Mouse (Mus musculus): ENCODE results near the gene Nipa1.

Gene Nipa1

DNA sequence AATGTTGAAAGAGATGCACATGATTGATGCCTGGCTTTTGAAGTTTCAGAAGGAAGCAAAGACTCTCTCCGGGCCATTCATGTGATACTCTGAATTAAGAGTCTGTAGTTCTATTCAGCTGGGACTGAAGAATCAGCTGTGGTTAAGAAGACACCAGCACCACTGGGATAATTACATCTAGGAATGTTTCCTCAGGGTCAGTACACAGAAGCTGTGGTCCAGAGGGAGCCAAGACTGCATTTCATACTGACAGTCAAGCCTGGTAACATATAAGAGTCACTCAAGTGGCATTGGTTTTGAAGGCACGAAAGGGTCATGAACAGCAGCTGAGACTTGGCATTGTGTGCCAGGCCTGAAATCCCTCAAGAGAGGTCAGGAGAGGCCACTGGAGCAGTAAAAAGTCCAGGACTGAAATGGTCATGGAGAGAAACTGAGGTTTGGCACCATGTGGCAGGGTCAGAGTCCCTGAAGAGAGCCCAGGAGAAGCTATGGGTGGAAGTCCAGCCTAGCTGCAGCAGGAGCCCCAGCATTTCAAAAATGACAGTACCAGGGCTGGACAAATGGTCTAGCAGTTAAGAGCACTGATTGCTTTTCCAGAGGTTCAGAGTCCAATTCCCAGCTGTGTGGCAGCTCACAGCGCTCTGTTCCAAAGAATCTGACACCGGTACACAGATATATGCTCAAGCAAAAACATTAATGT is 9.3 kb downstream of the Nipa1 start:
- no peak for DNase-seq (ENCODE audit: low read depth, low spot score)

DNA sequence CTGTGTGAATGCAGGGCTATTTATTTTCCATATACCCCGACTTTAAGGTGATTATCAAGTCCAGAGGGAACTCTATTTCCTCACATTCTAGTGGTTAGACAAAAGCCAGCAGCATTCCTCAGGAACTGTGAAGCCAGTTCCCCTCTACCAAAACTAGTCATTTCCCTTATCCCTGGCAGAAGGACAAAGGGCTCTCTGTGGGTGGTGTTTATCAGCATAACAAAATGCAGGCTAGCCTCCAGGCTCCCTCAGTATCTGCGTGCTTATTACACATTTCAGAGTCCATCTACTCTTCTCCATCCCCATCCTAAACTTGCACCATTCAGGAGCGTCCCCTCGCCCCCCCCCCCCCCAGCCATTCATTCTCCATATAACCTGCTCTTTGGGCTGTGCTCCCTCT is 20.8 kb downstream of the Nipa1 start:
- peak; percentile 95 for DNase-seq (ENCODE audit: low read depth, low spot score)

DNA sequence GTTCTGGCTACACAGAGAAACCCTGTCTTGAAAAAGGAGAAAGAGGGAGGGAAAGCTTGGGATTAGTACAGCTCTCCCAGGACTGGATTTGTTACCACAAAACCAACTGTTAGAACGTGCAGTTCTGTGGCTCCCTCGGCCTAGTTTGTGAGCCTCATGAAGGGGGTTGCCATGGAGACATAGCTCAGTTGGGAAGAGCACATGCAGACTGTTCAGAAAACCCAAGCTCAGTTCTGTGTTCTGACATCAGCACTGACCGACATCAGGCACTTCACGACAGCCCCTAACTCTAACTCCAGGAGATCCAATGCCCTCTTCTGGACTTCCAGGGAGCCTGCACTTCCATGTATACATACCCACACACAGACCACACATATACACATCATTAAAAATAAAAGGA is 24.7 kb downstream of the Nipa1 start:
- DNase-seq (ENCODE audit: low read depth, low spot score): peak; percentile 28

DNA sequence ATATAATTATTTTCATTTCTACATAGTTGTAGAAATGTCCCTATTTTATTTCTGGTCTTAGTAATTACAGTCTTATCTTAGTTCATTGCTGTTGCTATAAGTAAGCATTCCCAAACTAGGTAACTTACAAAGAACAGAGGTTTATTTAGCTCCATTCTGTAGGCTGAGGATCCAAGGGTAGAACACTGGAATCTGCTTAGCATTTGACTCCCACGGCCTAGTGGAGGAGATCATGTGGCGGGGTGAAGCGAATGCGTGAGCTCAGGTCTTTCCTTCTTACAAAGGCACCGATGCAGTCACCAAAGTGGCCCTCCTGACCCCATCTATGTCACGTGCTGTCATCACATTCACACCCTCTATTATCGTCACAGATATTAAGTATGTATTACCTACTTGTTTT is 27.9 kb downstream of the Nipa1 start:
- DNase-seq (ENCODE audit: low read depth, low spot score): no peak

DNA sequence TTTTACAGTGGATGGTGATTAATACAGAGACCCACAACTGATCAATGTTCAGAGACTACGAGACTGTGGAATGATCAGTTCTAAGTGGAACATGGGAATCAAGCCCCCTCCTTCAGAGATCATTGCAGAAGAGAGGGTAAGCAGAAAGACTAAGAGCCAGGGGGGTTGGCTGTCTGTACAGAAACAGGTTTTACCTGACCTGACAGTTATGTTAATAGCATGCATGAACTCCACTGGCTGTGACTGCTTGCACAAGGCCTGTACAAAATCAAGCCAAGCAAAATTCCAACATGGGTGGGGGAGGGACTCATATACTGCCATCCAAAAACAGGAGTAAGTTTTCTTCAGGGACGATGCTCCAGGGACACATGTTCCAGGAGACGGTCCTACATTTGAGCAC is 28.6 kb downstream of the Nipa1 start:
- no peak for DNase-seq (ENCODE audit: low read depth, low spot score)

DNA sequence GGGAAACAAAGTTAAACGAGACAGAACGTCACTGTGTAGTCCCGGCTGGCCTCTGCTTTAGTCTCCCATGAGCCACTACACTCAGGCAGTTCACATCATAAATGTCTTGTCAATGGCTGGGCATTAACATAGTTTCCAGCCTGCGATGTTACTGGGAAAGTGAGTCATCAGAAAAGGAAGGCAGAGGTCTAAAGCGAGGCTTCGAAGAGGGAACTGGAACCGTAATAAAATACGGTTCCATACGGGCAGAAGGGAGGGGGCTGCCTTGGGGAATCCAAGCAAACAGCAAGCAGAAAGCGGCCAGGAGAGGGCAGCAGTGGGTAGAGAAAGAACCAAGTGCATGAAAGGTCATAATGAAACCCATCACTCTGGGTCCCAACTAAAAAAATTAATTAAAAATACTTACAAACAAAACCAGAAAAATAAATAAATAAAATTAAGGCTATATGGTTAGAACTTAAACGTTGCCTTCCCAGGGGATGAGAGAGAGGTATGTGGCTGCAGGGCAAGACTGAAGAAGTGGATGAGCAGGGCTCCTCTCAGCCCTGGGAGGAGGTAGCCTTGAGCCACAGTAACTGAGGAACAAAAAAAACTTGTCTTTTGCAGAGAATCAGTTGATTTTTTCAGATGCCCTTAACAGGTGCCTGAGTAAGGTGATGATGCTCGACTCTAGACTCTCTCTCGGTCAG is 33.1 kb downstream of the Nipa1 start:
- DNase-seq (ENCODE audit: low read depth, low spot score): peak; percentile 67

DNA sequence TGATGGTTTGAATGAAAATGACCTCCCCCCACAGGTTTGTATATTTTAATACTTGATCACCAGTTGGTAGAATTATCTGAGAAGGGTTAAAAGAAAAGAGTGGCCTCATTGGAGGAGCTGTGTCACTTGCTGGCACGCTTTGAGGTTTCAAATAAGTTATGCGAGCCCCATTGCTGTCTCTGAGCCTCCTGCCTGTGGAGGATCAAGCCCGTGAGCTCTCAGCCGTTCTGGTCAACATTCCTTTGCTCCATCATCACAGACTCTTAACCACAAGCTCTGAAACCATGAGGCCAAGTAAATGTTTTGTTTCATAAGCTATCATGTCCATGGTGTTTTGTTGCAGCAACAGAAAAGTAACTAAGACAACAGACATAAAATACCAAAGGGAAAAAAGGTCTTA is 35.0 kb downstream of the Nipa1 start:
- DNase-seq (ENCODE audit: low read depth, low spot score): no peak

DNA sequence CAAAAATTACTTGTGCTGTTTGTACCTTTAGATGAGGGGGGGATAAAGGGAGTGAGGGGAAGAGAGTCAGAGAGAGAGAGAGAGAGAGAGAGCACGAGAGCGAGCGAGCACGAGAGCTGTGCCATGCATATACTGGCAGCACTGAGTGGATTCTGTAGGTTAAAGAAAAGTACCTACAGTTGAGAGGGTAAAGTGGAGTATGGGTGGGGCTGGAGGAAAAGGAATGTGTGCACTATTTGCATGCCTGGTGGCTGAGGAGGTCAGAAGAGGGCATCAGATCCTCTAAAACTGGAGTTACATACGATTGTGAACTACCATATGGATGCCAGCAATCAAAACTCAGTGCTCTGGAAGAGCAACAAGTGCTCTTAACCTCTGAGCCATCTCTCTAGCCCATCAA is 36.6 kb downstream of the Nipa1 start:
- peak; percentile 33 for DNase-seq (ENCODE audit: low read depth, low spot score)

DNA sequence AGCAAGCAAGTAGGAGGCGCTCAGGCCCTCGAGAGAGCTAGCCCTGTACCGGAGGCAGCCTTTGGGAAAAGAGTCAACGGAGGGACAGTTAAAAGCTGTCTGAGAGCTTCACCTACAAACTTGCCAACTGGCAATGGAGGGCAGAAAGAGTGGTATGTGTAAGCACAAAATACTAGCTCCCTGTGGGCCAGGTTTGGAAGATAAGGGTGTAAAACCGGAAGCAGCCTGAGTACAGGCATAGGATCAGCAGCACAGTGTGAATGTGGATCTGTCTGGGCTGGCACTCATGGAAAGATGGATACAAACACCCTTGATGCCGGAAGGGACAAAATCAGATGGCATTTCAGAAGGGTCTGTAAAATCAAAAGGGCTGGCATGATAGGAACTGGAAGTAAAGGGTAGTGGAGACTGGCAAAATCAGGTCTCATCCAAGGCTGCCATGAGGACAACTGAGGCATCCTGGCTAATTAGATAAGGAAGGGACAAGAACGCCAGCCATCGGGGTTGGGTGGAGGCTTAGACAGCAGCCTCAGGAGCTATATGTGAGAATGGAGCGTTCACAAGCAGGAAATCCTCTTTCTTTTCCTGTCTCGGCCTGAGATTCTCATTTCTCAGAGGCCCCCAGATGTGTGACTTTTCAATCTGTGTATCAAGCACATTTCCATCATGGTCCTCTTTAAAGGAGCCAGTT is 37.6 kb downstream of the Nipa1 start:
- DNase-seq (ENCODE audit: low read depth, low spot score): no peak

DNA sequence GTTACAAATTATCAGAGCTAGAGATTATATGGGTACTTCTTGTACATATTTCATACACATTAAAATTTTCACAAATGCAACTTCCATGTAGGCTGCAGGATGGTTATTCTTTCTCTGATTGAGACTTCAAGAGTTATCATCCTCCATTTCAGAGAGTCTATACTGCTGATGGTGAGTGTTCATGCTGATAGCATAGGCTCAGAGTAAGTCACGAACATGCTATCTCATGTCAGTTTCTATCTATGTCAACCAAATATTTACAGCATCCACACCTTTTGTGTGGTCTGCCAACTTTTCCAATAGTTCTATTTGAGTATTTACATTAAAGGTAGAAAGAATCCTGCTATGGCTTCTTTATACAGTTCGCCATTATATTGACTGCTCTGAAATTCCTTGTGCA is 38.2 kb downstream of the Nipa1 start:
- DNase-seq (ENCODE audit: low read depth, low spot score): no peak

DNA sequence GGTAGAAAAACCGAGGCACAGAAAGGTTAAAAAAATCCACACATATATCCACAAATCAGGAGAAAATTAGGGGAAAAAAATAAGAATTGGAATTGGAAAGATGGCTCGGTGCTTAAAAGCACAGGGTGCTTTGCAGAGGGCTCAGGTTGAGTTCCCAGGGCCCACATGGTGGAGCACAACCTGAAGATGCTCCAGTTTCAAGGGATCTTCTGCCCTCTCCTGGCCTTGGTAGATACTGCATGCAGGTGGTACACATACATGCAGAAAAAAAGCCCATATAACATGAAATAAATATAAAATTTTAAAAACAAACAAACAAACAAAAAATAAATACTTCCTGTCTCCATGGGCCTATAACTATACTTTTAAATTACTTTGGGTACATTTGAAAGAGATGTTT is 45.3 kb downstream of the Nipa1 start:
- DNase-seq (ENCODE audit: low read depth, low spot score): peak; percentile 74

DNA sequence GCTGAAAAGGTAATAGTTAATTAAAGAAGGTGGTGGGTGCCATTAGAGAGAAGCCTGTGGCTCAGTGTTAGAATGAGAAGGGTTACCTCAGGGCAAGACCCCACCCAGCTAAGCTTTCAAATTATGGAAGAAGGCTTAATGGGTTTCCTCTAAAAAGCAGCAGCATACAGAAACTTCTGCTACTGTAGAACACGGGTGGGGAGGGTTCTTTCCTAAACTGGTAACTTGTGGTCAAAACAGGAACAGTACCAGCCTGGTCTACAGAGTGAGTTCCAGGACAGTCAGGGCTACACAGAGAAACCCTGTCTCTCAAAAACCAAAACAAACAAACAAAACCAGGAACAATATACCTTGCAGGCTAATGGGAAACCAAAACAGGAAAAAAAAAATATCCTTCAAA is 50.3 kb downstream of the Nipa1 start:
- no peak for DNase-seq (ENCODE audit: low read depth, low spot score)

DNA sequence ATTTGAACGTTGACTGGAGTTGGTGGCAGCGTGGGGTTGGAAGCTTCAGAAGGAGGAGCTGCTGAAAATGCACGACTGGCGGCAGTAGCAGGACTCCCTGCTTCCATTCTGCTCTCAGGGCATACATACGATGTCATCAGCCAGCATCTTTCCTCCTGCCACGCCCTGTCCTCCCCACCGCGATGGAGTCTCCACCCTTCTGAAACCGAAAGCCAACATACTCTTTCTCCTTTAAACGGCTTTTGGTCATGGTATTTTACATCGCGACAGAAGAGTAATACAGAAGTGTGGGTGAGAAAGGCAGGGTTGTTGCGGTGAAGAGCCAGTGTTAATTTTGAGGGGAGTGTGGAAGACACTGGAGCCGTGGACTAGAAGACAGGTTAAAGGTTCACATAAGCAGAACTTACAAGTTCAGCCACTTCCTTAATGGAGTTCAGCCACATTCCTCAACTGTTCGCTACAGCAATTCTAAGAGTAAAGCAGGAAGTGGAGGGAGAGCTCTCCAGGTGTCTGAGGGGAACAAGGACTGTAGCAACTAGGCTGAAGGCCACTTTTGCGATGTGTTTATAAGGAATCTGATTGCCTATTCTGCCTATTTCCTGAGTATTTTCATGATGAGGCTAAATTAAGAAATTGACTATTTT is 51.4 kb downstream of the Nipa1 start:
- peak; percentile 78 for DNase-seq (ENCODE audit: low read depth, low spot score)

DNA sequence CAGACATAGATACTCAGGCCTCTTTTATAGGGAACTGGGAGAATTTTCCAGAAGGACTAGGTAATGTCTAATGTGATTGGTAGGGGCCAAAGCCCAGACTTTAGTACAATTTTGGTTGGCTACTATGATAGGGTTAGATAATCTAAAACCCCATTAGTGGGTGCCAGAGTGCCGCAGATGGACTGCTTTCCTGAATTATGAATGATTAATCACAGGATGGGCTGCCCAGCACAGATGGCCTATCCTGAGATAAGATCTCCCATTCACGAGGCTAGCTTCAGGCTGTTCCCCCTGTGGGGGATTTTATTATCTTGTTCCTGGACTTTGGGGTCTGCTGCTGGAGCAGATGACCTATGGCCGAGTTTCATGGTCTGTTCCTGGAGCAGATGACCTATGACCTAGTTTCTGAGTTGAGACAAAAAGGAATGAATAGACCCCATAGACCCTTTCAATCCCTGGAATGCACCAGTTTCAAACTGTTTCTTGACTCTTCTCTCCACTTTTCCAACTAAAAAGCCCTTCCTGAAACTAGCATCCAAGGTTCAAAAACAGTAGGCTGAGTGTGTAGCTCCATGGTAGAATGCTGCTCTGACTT is 52.8 kb downstream of the Nipa1 start:
- no peak for DNase-seq (ENCODE audit: low read depth, low spot score)

DNA sequence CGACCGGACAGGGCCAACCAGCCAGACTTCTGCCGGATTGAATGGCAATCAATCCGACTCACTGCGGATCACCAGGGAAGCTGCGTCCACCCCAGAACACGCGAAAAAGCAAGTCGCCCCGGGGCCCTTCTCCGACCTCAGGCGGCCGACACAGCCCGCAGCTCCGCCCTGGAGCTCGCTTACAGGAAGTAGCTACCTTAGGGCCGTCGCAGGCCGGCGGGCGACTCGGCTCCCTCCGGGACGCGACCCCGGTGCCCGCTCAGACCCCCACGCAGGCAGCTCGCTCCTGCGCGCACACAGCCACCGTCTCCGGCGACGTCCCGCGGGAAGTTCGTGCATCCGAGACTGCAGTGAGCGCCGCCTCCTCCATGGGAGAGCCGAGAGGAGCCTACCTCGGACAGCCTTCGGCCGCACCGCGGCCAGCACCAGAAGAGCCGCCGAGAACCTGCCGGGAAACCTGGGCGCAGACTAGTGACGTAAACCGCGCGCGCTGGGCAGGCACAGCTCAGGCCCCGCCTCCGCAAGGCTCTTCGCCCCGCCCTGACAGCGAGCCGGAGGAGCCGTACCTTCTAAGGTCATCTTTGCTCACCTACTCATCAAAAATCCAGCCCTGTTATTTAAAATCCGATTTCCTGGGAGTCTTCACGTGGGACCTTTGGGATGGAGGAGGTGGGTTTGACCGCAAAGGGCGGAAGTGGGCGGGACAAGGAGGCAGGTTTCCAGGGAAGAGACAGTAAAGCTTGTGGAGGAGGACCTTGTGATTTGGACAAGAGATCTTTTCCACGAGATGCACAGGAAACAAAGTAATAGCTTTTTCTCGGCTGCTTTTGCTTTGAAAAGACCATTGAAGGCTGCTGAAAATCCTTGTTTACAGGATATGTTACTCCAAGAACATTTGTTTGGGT is 57.5 kb downstream of the Nipa1 start, which contains the start of gene Nipa2:
TSS of gene Nipa2 (minus strand) at position 473 of the 905 bp plus-strand sequence.
- DNase-seq (ENCODE audit: low read depth, low spot score): peak; percentile 95

DNA sequence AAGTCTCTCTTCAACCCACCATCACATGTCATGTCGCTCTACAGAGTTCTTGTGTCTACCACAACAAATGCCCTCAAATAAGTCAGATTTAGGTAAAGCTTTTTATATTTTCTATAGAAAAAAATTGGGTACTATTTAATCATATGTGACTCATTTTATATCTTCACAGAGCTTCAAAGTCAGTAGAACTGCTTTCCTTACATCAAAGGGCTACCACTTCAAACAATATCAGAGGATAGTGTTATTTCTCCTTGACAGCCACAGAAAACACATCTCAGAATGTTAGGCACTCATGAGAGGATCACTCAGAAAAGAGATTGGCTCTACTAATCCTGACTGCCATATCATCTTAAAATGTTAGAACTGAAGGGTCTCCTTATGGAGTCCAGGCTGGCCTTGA is 59.2 kb downstream of the Nipa1 start:
- DNase-seq (ENCODE audit: low read depth, low spot score): no peak

DNA sequence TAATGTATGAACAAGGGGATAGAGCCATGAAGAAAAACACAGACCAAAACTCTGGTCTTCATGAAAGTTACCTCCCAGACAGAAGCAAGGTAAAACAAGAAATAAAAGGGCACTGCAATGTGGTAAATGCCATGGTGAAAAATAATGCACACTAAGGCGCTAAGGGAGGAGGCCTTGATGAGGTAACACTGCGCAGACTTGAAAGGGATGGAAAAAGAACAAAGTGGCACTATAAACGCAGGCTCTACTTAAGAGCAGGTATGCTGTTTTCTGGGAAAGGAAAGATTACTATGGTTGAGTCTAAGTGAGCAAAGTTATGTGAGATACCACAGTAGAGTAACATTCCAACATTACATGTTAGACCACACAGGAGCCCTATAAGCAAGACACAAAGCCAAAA is 60.0 kb downstream of the Nipa1 start:
- DNase-seq (ENCODE audit: low read depth, low spot score): no peak

DNA sequence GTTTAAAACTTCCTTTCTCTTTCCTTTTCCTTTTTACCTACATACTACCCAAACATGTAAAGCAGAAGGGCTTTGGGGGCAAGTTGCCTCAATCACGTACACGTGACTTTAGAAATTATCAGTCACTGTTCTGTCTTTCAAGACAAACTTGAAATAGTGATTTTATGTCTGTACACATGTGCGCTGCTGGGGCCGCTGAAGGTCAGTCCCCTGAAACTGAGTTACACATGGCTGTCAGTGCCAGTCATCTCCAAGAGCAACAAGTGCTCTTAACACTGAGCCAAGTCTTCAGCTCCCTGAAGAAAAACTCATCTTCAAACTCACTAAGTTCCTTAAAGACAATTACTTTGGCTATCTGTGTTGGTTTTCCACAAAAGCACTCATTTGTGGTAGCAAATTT is 61.8 kb downstream of the Nipa1 start:
- DNase-seq (ENCODE audit: low read depth, low spot score): no peak

DNA sequence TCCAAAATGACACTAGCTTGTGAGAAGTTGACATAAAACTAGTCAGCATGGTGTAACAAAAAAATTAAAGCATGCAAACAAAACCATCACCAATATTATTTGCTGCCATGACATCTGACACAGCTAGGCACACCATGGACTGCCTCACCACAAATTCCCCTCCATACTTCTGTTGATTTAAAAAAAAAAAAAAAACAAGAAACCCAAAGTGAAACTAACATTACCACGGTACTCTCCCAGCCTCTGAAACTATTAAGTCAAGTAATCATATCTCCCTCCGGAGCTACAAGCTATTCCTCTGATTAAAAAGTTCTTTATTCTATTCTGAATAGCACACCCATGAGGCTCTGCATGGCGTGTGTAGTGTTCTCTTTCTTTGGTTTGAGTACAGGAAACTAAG is 62.6 kb downstream of the Nipa1 start:
- no peak for DNase-seq (ENCODE audit: low read depth, low spot score)

DNA sequence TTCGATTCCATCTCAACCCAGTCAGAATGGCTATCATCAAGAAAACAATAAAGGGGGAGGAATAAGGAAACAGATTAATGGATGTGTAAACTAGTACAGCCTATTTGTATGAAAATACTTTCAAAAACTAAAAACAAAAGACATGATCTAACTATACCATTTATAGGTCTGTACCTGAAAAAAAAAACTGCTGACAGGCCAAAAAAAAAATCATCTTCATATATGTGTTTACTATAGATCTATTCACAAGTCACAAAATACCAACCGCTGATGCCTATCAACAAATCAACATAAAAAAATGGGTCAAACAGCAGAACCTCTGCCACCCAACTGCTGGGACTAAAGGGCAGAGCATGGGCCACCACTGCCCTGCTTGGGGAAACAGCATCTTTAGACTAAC is 63.7 kb downstream of the Nipa1 start:
- no peak for DNase-seq (ENCODE audit: low read depth, low spot score)

DNA sequence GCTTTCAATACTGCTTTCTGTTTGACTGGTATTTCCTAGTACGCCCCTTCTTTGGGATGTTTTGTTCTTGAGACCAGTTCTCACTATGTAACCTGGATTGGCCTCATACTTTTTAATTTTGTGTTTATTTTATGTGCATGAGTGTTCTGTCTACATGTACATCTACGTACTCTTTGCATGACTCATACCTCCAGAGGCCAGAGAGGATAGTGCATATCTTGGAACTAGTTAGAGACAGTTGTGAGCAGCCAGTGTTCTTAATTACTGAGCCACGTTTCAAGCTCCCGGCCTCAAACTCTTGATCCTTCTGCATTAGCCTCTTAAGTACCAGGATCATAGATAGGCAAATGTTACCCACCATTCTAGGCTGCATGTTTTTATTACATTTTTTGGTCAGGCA is 81.4 kb downstream of the Nipa1 start:
- no peak for DNase-seq (ENCODE audit: low read depth, low spot score)

Data from R1 (cell line).